Mouse (Mus musculus): ENCODE results near the gene Cacna2d2.
"Not testable (repeated sequence)": the region's sequence is repeated elsewhere in the genome, so short reads cannot be mapped to it uniquely, and the experiment has no call there.

The Cacna2d2 gene

DNA sequence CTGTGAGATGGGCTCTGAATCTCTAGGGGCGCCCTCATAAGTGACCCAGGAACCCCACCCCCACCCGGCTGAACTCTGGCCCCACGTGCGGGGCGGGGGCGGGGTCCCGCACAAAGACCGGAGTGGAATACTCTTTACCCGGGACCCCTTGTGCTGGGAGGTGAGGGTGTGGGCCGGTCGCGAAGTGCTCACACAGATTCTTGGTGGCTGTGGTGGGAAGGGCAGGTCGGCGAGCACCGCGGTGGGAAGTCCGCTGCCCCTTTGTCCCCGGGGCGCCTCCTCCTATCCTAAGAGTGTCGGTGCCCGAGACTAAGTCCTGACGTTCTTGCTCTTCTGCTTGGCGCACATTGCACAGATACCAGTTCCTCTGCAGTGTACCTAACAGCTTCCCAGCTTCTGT is 169.9 kb downstream of the Cacna2d2 start:
- no peaks in the 10 kb centered on the region for H3K27me3 ChIP-seq (ENCODE audit: control insufficient read depth, insufficient read depth, low read length, poor library complexity, severe bottlenecking)
- DNase-seq (ENCODE audit: low read depth, low spot score) = no peak
- H3K36me3 ChIP-seq (ENCODE audit: control insufficient read depth, insufficient read depth, low read length, poor library complexity, severe bottlenecking) = no peaks in the 10 kb centered on the region

DNA sequence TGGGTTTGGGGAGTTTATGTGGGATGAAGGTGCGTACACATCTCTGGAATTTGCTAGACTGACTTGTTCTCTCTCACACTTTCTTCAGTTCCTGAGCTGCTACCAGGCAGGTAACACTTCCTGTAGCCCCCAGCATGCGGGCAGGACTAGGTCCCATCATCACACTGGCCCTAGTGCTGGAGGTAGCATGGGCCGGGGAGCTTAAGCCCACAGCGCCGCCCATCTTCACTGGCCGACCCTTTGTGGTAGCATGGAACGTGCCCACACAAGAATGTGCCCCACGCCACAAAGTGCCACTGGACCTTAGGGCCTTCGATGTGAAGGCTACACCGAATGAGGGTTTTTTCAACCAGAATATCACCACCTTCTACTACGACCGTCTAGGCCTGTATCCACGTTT is 170.6 kb downstream of the Cacna2d2 start:
- Histone ChIP-seq H3K36me3 (ENCODE audit: control insufficient read depth, insufficient read depth, low read length, poor library complexity, severe bottlenecking) (no peaks in the 10 kb centered on the region), H3K27me3 (ENCODE audit: control insufficient read depth, insufficient read depth, low read length, poor library complexity, severe bottlenecking) (no peaks in the 10 kb centered on the region)
- no peak for DNase-seq (ENCODE audit: low read depth, low spot score)

DNA sequence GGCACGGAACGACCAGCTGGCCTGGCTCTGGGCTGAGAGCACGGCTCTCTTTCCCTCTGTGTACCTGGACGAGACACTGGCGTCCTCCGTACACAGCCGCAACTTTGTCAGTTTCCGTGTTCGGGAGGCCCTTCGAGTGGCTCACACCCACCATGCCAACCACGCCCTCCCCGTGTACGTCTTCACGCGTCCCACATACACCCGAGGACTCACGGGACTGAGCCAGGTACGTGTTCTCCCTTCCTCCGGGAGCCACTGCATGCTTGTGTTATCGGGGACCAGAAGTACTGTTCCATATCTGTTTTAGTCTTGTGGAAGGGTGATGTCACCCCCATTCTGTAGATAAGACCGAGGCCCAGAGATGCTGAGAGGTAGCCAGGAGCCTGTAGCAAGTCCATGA is 171.4 kb downstream of the Cacna2d2 start:
- no peak for DNase-seq (ENCODE audit: low read depth, low spot score)
- H3K36me3 ChIP-seq (ENCODE audit: control insufficient read depth, insufficient read depth, low read length, poor library complexity, severe bottlenecking) = no peaks in the 10 kb centered on the region
- no peaks in the 10 kb centered on the region for H3K27me3 ChIP-seq (ENCODE audit: control insufficient read depth, insufficient read depth, low read length, poor library complexity, severe bottlenecking)

DNA sequence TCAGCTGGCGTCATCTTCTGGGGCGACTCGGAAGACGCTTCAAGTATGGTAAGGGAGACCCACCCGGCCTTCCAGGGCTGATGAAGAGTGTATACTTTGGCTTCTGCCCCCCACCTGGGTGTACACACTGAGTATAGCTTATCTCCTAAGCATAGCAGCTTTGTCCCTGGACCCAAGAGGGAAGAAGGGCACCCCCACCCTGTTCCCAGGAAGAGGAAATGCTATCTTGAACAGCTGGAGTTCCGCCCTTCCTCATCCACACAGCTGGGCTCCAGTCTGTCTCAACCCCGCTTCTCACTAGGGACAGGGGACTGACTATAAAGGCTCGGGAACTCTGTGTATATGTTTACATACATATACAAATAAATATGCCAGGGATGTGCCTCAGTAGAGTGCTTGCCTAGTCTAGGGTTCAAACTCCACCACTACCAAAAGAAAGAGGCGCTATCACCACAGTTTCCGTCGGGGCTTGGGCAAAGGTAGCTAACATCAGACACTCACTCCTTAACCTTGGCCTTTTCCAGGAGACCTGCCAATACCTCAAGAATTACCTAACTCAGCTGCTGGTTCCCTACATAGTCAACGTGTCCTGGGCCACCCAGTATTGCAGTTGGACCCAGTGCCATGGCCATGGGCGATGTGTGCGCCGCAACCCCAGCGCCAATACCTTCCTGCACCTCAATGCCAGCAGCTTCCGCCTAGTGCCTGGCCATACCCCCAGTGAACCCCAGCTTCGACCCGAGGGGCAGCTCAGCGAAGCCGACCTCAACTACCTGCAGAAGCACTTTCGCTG is 172.3 kb downstream of the Cacna2d2 start:
- Histone ChIP-seq H3K27me3 (ENCODE audit: control insufficient read depth, insufficient read depth, low read length, poor library complexity, severe bottlenecking) (no peaks in the 10 kb centered on the region), H3K36me3 (ENCODE audit: control insufficient read depth, insufficient read depth, low read length, poor library complexity, severe bottlenecking) (no peaks in the 10 kb centered on the region)
- DNase-seq (ENCODE audit: low read depth, low spot score) = no peak

DNA sequence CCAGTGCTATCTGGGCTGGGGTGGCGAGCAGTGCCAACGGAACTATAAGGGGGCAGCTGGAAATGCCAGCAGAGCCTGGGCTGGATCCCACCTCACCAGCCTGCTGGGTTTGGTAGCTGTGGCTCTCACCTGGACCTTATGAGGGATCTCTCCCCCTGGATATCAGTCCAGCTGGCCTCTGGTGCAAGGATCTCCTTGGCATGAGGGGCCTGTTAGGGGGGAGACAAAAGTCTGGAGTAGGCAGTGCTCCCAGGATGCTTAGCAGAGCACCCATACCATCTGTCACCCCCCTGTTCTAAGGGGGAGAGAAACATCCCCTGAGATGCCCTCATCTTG is 172.9 kb downstream of the Cacna2d2 start:
- no peaks in the 10 kb centered on the region for H3K27me3 ChIP-seq (ENCODE audit: control insufficient read depth, insufficient read depth, low read length, poor library complexity, severe bottlenecking)
- no peaks in the 10 kb centered on the region for H3K36me3 ChIP-seq (ENCODE audit: control insufficient read depth, insufficient read depth, low read length, poor library complexity, severe bottlenecking)
- no peak for DNase-seq (ENCODE audit: low read depth, low spot score)

DNA sequence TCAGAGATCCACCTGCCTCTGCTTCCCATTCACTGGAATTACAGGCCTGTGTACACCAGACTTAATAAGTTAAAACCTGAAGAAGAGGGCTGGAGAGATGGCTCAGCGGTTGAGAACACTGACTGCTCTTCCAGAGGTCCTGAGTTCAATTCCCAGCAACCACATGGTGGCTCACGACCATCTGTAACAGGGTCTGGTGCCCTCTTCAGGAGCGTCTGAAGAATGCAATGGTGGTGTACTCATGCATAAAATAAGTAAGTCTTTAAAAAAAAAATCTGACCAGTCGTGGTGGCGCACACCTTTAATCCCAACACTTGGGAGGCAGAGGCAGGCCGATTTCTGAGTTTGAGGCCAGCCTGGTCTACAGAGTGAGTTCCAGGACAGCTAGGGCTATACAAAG is 174.4 kb downstream of the Cacna2d2 start:
- H3K27me3 ChIP-seq (ENCODE audit: control insufficient read depth, insufficient read depth, low read length, poor library complexity, severe bottlenecking); DNase-seq (ENCODE audit: low read depth, low spot score); H3K36me3 ChIP-seq (ENCODE audit: control insufficient read depth, insufficient read depth, low read length, poor library complexity, severe bottlenecking): not testable (repeated sequence)

DNA sequence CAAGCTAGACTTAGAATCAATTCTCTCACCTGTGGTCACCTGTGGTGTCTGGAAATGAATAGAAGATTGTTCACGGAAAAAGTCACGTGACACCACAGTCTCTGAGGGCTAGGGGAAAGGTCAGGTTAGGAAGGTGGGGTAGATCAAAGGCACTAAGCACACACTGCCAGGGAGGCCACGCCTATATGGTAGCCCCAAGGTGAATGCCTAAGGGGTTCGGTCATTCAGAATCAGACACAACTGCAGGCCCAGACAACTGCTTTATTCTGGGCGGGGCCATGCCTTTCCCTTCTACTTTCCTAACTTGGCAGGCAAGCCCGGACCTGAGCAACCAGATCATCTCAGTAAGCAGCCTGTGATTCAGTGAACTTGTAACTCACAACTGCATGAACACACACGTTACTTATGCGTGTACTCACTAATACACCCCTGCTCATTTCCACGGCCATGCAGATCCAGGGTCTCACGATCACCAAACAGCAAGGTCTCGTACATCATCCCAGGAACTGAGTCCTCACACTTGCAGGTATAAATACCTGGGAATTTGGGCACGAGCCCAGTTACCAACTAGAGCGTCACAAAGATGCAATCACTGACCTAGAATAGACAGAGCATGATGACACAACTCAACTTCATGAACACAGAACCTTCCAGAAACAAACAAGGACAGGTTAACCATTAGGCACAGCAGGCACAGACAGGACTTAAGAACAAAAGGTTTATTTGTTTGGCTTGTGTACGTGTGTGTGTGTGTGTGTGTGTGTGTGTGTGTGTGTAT is 176.4 kb downstream of the Cacna2d2 start:
- H3K27me3 ChIP-seq (ENCODE audit: control insufficient read depth, insufficient read depth, low read length, poor library complexity, severe bottlenecking) = no peaks in the 10 kb centered on the region
- no peak for DNase-seq (ENCODE audit: low read depth, low spot score)
- H3K36me3 ChIP-seq (ENCODE audit: control insufficient read depth, insufficient read depth, low read length, poor library complexity, severe bottlenecking) = no peaks in the 10 kb centered on the region

DNA sequence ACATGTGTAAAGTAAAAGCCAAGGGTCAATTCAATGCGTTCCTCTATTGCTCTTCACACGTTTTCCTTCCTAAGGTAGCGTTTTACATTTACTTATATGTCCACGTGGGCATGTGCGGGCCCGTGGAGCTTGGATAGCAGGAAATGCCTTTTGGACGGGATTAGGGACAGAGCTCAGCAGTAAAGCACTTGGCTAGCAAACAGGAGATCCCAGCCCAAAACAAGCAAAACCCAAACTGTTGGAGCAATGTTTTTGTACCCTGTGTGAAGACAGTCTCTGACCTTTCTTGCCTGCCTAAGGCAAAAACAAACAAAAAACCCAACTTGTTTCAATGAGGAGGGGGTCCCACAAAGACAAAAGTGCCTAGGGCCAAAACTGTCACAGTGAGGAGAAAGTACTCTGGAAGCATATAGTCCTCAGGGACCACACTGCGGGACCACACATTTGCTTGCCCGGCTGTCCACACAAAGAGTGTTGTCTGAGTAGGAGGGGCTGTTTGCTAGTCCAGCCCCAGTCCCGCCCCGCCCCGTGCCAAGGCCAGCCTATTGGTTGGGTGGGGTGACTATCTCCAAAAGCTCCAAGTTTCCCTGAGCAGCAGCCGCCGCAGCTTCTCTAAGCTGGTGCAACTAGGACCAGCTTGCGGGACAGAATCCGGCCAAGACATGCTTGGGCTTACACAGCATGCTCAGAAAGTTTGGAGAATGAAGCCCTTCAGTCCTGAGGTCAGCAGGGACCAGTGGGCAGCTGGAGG is 177.1 kb downstream of the Cacna2d2 start, which contains the start of gene Hyal1:
Gene Hyal1 (plus strand): TSS at position 571 of the 751 bp plus-strand sequence.
- DNase-seq (ENCODE audit: low read depth, low spot score) = no peak
- no peaks in the 10 kb centered on the region for H3K27me3 ChIP-seq (ENCODE audit: control insufficient read depth, insufficient read depth, low read length, poor library complexity, severe bottlenecking)
- H3K36me3 ChIP-seq (ENCODE audit: control insufficient read depth, insufficient read depth, low read length, poor library complexity, severe bottlenecking) = no peaks in the 10 kb centered on the region

DNA sequence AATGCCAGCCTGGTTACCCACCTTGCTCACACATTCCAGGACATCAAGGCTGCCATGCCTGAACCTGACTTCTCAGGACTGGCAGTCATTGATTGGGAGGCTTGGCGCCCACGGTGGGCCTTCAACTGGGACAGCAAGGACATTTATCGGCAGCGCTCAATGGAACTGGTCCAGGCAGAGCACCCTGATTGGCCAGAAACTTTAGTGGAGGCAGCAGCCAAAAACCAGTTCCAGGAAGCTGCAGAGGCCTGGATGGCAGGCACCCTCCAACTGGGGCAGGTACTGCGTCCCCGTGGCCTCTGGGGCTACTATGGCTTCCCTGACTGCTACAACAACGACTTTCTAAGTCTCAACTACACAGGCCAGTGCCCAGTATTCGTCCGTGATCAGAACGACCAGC is 178.5 kb downstream of the Cacna2d2 start:
- Histone ChIP-seq H3K27me3 (ENCODE audit: control insufficient read depth, insufficient read depth, low read length, poor library complexity, severe bottlenecking) (no peaks in the 10 kb centered on the region), H3K36me3 (ENCODE audit: control insufficient read depth, insufficient read depth, low read length, poor library complexity, severe bottlenecking) (no peaks in the 10 kb centered on the region)
- DNase-seq (ENCODE audit: low read depth, low spot score) = no peak

DNA sequence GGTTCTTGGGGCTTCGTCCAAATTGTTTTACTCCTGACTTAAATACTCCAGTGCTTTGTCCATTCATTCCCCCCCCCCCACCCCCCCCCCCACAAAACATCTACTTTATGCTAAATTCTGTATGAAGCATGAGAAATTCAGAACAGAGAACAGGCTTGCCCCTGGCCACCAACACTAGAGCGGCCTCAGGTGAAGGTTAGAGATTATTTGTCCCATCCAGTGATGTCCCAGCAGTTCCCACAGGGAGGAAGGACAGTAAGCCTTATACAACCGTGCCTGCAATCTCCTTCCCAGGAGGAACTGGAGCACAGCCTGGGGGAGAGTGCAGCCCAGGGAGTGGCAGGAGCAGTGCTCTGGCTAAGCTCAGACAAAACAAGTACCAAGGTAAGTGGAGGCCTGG is 179.2 kb downstream of the Cacna2d2 start, which contains the start of gene Naa80:
Gene Naa80 (plus strand): TSS at position 301 of the 400 bp plus-strand sequence.
- Histone ChIP-seq H3K36me3 (ENCODE audit: control insufficient read depth, insufficient read depth, low read length, poor library complexity, severe bottlenecking) (no peaks in the 10 kb centered on the region), H3K27me3 (ENCODE audit: control insufficient read depth, insufficient read depth, low read length, poor library complexity, severe bottlenecking) (no peaks in the 10 kb centered on the region)
- DNase-seq (ENCODE audit: low read depth, low spot score) = no peak
